In the genomic region with DNA sequence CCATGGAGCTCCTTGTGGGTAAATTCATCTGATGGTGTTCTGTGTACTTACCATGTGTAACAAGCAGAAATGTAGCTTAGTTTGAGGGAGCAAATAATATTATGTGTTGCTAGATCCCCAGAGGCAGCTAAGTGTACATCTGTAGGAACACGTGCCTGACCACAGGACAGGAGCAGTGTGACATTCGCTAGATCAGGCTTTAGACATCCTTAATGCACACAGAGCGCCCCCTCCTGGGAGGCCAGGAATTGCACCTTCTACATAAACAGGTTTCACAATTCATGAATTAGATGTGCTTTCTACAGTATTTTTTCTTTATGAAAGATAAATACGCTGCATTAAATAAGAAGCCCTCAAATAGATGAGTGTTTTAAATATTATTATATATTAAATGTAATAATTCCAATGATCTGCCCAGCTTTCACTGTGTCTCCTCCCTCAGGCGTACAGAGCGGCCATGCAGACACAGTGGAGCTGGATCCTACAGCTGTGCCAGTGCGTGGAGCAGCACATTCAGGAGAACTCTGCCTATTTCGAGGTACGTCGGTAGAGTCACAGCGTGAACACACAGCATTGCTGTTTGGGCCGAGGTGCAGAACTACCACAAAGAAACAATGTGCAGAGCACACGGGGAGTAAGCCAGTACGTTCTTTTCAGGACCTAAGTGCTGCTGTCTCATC, we compare ENCODE assay signal across 9 mouse cellular contexts.
DNase-seq lines count a peak whose midpoint lies in the region; ATAC-seq and TF ChIP-seq lines count a peak whose summit lies in the region.
"Had no signal": no experiment of that assay in that cellular context is flagged by ENCODE, and none has a peak within 500 bp of the region (broad histone marks: within the 10 kb centered on the region; RNA-seq: fewer than 3 reads in every experiment).

No protein-coding gene starts in this region.

- no peaks in the 10 kb centered on the region for H3K4me1 ChIP-seq in G1E (ENCODE audit: insufficient read depth, low read depth, low read length)
- peaks cover 17% of the 10 kb centered on the region for H3K4me1 ChIP-seq in forebrain, embryonic 15.5 days
- H3K4me1 ChIP-seq in hindbrain, embryonic 12.5 days = no peaks in the 10 kb centered on the region
- H3K4me1 ChIP-seq: limb, embryonic 13.5 days had no signal

- no peak for DNase-seq in G1E (ENCODE audit: low spot score)
- peak; percentile 50 for DNase-seq in c-Kit-positive CD71-negative TER-119-negative erythroid progenitor cells, embryonic 14.5 days (ENCODE audit: low read depth)
- DNase-seq in layer of hippocampus, adult 8-10 months (ENCODE audit: low spot score in 2 of 2) = peak; percentile 76 to 92
- peak; percentile 96 for DNase-seq in lung, postnatal 36 days
- DNase-seq in right cerebral cortex, postnatal 10 days (ENCODE audit: low spot score in 2 of 2) = peak; percentile 84 to 86

- no peak overlapping the region for H3K4me3 ChIP-seq in G1E (ENCODE audit: low read depth, low read length)
- H3K4me3 ChIP-seq in forebrain, embryonic 15.5 days = no peak overlapping the region
- no peak overlapping the region for H3K4me3 ChIP-seq in hindbrain, embryonic 12.5 days
- H3K4me3 ChIP-seq: limb, embryonic 13.5 days had no signal

- ATAC-seq in G1E (ENCODE audit: extremely low read depth, insufficient number of reproducible peaks, low FRiP score, poor library complexity, severe bottlenecking) = no peak
- ATAC-seq in forebrain, embryonic 15.5 days (replicated peaks) = 0 out of 2 replicates have a peak, but pooled peaks have one; percentile 66
- ATAC-seq in hindbrain, embryonic 12.5 days (ENCODE audit: low FRiP score) = peak; percentile 80
- no peak for ATAC-seq in monocyte, adult 5-6 weeks (replicated peaks; ENCODE audit: insufficient number of reproducible peaks, low FRiP score, low TSS enrichment, poor library complexity, severe bottlenecking)

- WGBS in forebrain, embryonic 15.5 days = 70% methylated on average over 14 of the region's 14 CpGs
- 67% methylated on average over 14 of the region's 14 CpGs for WGBS in hindbrain, embryonic 12.5 days

- TF ChIP-seq CTCF in G1E (IDR thresholded peaks at IDR 0.05; ENCODE audit: low read depth, low read length) = peak; percentile 39

- H3K4me2 ChIP-seq in forebrain, embryonic 15.5 days (replicated peaks) = no peak overlapping the region
- no peak overlapping the region for H3K4me2 ChIP-seq in hindbrain, embryonic 12.5 days (replicated peaks)
- H3K4me2 ChIP-seq: limb, embryonic 13.5 days had no signal

- no peaks in the 10 kb centered on the region for H3K36me3 ChIP-seq in G1E (replicated peaks)
- peaks cover 32% of the 10 kb centered on the region for H3K36me3 ChIP-seq in forebrain, embryonic 15.5 days
- peaks cover 43% of the 10 kb centered on the region for H3K36me3 ChIP-seq in hindbrain, embryonic 12.5 days

- no peaks in the 10 kb centered on the region for H3K9me3 ChIP-seq in G1E (replicated peaks)
- H3K9me3 ChIP-seq in forebrain, embryonic 15.5 days = no peaks in the 10 kb centered on the region
- no peaks in the 10 kb centered on the region for H3K9me3 ChIP-seq in hindbrain, embryonic 12.5 days (replicated peaks)
- H3K9me3 ChIP-seq: limb, embryonic 13.5 days had no signal

- H3K27ac ChIP-seq in forebrain, embryonic 15.5 days (replicated peaks) = no peak overlapping the region
- H3K27ac ChIP-seq in hindbrain, embryonic 12.5 days = no peak overlapping the region
- H3K27ac ChIP-seq: limb, embryonic 13.5 days had no signal

- H3K9ac ChIP-seq in forebrain, embryonic 15.5 days (replicated peaks) = no peak overlapping the region
- no peak overlapping the region for H3K9ac ChIP-seq in hindbrain, embryonic 12.5 days
- H3K9ac ChIP-seq: limb, embryonic 13.5 days had no signal

- H3K27me3 ChIP-seq in G1E (ENCODE audit: insufficient read depth, low read length) = no peaks in the 10 kb centered on the region
- H3K27me3 ChIP-seq in forebrain, embryonic 15.5 days = no peaks in the 10 kb centered on the region
- no peaks in the 10 kb centered on the region for H3K27me3 ChIP-seq in hindbrain, embryonic 12.5 days
- H3K27me3 ChIP-seq: limb, embryonic 13.5 days had no signal

Comparison
In these comparisons a context has a peak if more than half of its experiments do, and no peak if none do; other contexts are left out.
1. ATAC-seq: peak in forebrain, embryonic 15.5 days (single experiment) and hindbrain, embryonic 12.5 days (single experiment); none in G1E (single experiment) and monocyte, adult 5-6 weeks (single experiment).